Mouse (Mus musculus) left cerebral cortex, postnatal 10 days (tissue): ENCODE measurements around the gene Dguok. TPM values are rescaled to one million over a fixed set of nuclear protein-coding genes. Genes with fewer than 3 reads are reported as not detected.

ENCODE experiments used
- DNase-seq, 2 experiments: peaks; one replicate each; pipeline ENCODE4 v3.0.0; 2021 to 2022; ENCODE audit warnings: low spot score in 2 of 2, mixed read lengths in 1 of 2; ENCODE audit errors: extremely low spot score in 1 of 2
- intact Hi-C: fragments of 180-260 bp; cut with DNase I; formaldehyde crosslinking; loops from one replicate; pipeline ENCODE4 v1.15.1; 2025
- total RNA-seq, 2 experiments: library from RNA; stranded (reverse); gene quantifications; 2 replicates each; pipeline ENCODE4 v1.2.3; 2021

Dguok gene
- total RNA-seq, 2 experiments from 2014 or later, result 26.5 to 27.6 TPM

GRCm38 (mm10) chr6:83502656-83503055, 4.1 kb downstream of the Dguok start:
- intact Hi-C loops, result loop anchor here (5.0 kb wide), 1 partner anchor 60 kb away; no protein-coding TSS in a partner anchor
- DNase-seq, result peak in 1 of 2 experiments; percentile 26

- intact Hi-C loops, result loop anchor here (5.0 kb wide), 1 partner anchor 59 kb away; no protein-coding TSS in a partner anchor
- no peak for DNase-seq
Measured at GRCm38 (mm10) chr6:83501524-83502310, 5.1 kb downstream of the Dguok start.

GRCm38 (mm10) chr6:83500462-83500861, 6.3 kb downstream of the Dguok start:
- intact Hi-C loops, result loop anchor here (5.0 kb wide), 1 partner anchor 58 kb away; no protein-coding TSS in a partner anchor
- DNase-seq, result no peak

- intact Hi-C loops, result no loop called here
- DNase-seq, result no peak
Measured at GRCm38 (mm10) chr6:83499078-83499477, 7.7 kb downstream of the Dguok start.

- intact Hi-C loops, result no loop called here
- DNase-seq, result peak in 1 of 2 experiments; percentile 32
Measured at GRCm38 (mm10) chr6:83496753-83497710, 9.7 kb downstream of the Dguok start.

GRCm38 (mm10) chr6:83496009-83496752, 10.6 kb downstream of the Dguok start:
- DNase-seq, result no peak
- intact Hi-C loops, result no loop called here

- intact Hi-C loops, result no loop called here
Measured at GRCm38 (mm10) chr6:83490622-83491021, 16.1 kb downstream of the Dguok start.

GRCm38 (mm10) chr6:83488200-83488599, 18.6 kb downstream of the Dguok start:
- intact Hi-C loops, result no loop called here
- DNase-seq, result no peak

More at GRCm38 (mm10) chr6:83490622-83491021, 16.1 kb downstream of the Dguok start:
- DNase-seq, result no peak

- DNase-seq, result no peak
- intact Hi-C loops, result no loop called here
Measured at GRCm38 (mm10) chr6:83487298-83487697, 19.5 kb downstream of the Dguok start.

- intact Hi-C loops, result no loop called here
- DNase-seq, result no peak
Measured at GRCm38 (mm10) chr6:83485854-83486253, 20.9 kb downstream of the Dguok start.

- no peak for DNase-seq
- intact Hi-C loops, result no loop called here
Measured at GRCm38 (mm10) chr6:83483776-83484175, 23.0 kb downstream of the Dguok start.

- DNase-seq, result no peak
- intact Hi-C loops, result no loop called here
Measured at GRCm38 (mm10) chr6:83482418-83483085, 24.2 kb downstream of the Dguok start.

GRCm38 (mm10) chr6:83480019-83480655, 26.6 kb downstream of the Dguok start:
- DNase-seq, result no peak
- intact Hi-C loops, result no loop called here

GRCm38 (mm10) chr6:83479193-83479592, 27.6 kb downstream of the Dguok start:
- intact Hi-C loops, result no loop called here
- DNase-seq, result no peak

- intact Hi-C loops, result no loop called here
Measured at GRCm38 (mm10) chr6:83478628-83479027, 28.1 kb downstream of the Dguok start.

GRCm38 (mm10) chr6:83478217-83478616, 28.6 kb downstream of the Dguok start:
- DNase-seq, result no peak
- intact Hi-C loops, result no loop called here

More at GRCm38 (mm10) chr6:83478628-83479027, 28.1 kb downstream of the Dguok start:
- no peak for DNase-seq

GRCm38 (mm10) chr6:83475431-83475830, 31.3 kb downstream of the Dguok start:
- no peak for DNase-seq
- intact Hi-C loops, result no loop called here

- intact Hi-C loops, result no loop called here
- DNase-seq, result peak in 1 of 2 experiments; percentile 62
Measured at GRCm38 (mm10) chr6:83473240-83473639, 33.5 kb downstream of the Dguok start.
